Mouse (Mus musculus) limb, embryonic 12.5 days (tissue): ENCODE results near the gene Il2rb. TPM values are rescaled to one million over a fixed set of nuclear protein-coding genes. Genes with fewer than 3 reads are reported as not detected.

Source experiments
- ATAC-seq: fragments of 200-750 bp; cut with Nextera tagmentation; 2 replicates; pipeline ENCODE4 v1.8.0; 2017; ENCODE audit warnings: low read depth, moderate TSS enrichment; ENCODE audit not compliant: insufficient number of reproducible peaks, insufficient read depth, low FRiP score, low TSS enrichment
- H3K27ac ChIP-seq: fragments of 300-500 bp; sonication (generic); 2 replicates; pipeline ENCODE4 v1.5.1; 2016; ENCODE audit warnings: mild to moderate bottlenecking, moderate library complexity
- H3K27me3 ChIP-seq: fragments of 300-500 bp; sonication (generic); 2 replicates; pipeline ENCODE4 v1.6.1; 2016; ENCODE audit warnings: mild to moderate bottlenecking, moderate library complexity
- H3K36me3 ChIP-seq: fragments of 300-500 bp; sonication (generic); 2 replicates; pipeline ENCODE4 v1.6.1; 2016; ENCODE audit warnings: mild to moderate bottlenecking, moderate library complexity
- H3K4me1 ChIP-seq: fragments of 300-500 bp; sonication (generic); replicated peaks from 2 replicates; pipeline ENCODE4 v1.6.1; 2016
- H3K4me2 ChIP-seq: fragments of 300-500 bp; sonication (generic); 2 replicates; pipeline ENCODE4 v1.6.1; 2016; ENCODE audit warnings: mild to moderate bottlenecking, moderate library complexity
- H3K4me3 ChIP-seq: fragments of 300-500 bp; sonication (generic); replicated peaks from 2 replicates; pipeline ENCODE4 v1.5.1; 2016; ENCODE audit warnings: mild to moderate bottlenecking
- H3K9ac ChIP-seq: fragments of 300-500 bp; sonication (generic); replicated peaks from 2 replicates; pipeline ENCODE4 v1.6.1; 2016; ENCODE audit warnings: mild to moderate bottlenecking, moderate library complexity
- H3K9me3 ChIP-seq: fragments of 300-500 bp; sonication (generic); 2 replicates; pipeline ENCODE4 v1.6.1; 2016; ENCODE audit warnings: mild to moderate bottlenecking, moderate library complexity
- WGBS: fragments of 180-500 bp; shearing (Covaris S2); methylation state at CpG from one replicate; pipeline ENCODE4 v1.1.7; 2016; 5-methylcytosine and 5-hydroxymethylcytosine counted together
- polyA plus RNA-seq: library from polyadenylated mRNA; unstranded; fragments of >200 nt; fragmentation: Nextera tagmentation; extraction: Ambion mirVana; gene quantifications from 2 replicates; pipeline ENCODE4 v1.2.1, GENCODE M21; 2016

The Il2rb gene
- polyA plus RNA-seq, 1 experiment from 2014 or later = 0.05 TPM

GRCm38 (mm10) chr15:78481448-78482000 is 13.5 kb downstream of the Il2rb start:
- no peak overlapping the region for H3K4me2 ChIP-seq
- no peak overlapping the region for H3K27ac ChIP-seq
- no peaks in the 10 kb centered on the region; the same call in 1 of the 2 replicates for H3K9me3 ChIP-seq
- H3K4me3 ChIP-seq = no peak overlapping the region
- no peak for ATAC-seq
- H3K9ac ChIP-seq = no peak overlapping the region
- 51% methylated on average over 9 of the region's 9 CpGs for WGBS
- peaks cover 10% of the 10 kb centered on the region; the same call in 1 of the 2 replicates for H3K27me3 ChIP-seq
- no peaks in the 10 kb centered on the region for H3K36me3 ChIP-seq
- no peaks in the 10 kb centered on the region for H3K4me1 ChIP-seq

- Histone ChIP-seq H3K9me3 (no peaks in the 10 kb centered on the region; the same call in 1 of the 2 replicates), H3K27me3 (peaks cover 5% of the 10 kb centered on the region; the same call in 1 of the 2 replicates), H3K4me3 (no peak overlapping the region), H3K4me1 (no peaks in the 10 kb centered on the region), H3K36me3 (no peaks in the 10 kb centered on the region), H3K9ac (no peak overlapping the region), H3K27ac (no peak overlapping the region), H3K4me2 (no peak overlapping the region)
- 76% methylated on average over 2 of the region's 2 CpGs for WGBS
- ATAC-seq = no peak
These were observed 14.1 kb downstream of the Il2rb start for GRCm38 (mm10) chr15:78480991-78481390.

- no peak for ATAC-seq
- Histone ChIP-seq H3K9me3 (no peaks in the 10 kb centered on the region; the same call in 1 of the 2 replicates), H3K27me3 (peaks cover 9% of the 10 kb centered on the region; the same call in 1 of the 2 replicates), H3K4me3 (no peak overlapping the region), H3K9ac (no peak overlapping the region), H3K27ac (no peak overlapping the region), H3K36me3 (no peaks in the 10 kb centered on the region), H3K4me1 (no peaks in the 10 kb centered on the region), H3K4me2 (no peak overlapping the region)
- 71% methylated on average over 7 of the region's 7 CpGs for WGBS
These were observed 15.0 kb downstream of the Il2rb start for GRCm38 (mm10) chr15:78480111-78480510.

GRCm38 (mm10) chr15:78479470-78479869 is 15.6 kb downstream of the Il2rb start:
- no peak overlapping the region for H3K27ac ChIP-seq
- ATAC-seq = no peak
- H3K9ac ChIP-seq = no peak overlapping the region
- no peaks in the 10 kb centered on the region for H3K4me1 ChIP-seq
- H3K27me3 ChIP-seq = peaks cover 9% of the 10 kb centered on the region; the same call in 1 of the 2 replicates
- 75% methylated on average over 5 of the region's 5 CpGs for WGBS
- no peaks in the 10 kb centered on the region for H3K36me3 ChIP-seq
- no peak overlapping the region for H3K4me2 ChIP-seq
- H3K4me3 ChIP-seq = no peak overlapping the region
- no peaks in the 10 kb centered on the region; the same call in 1 of the 2 replicates for H3K9me3 ChIP-seq

- H3K27ac ChIP-seq = no peak overlapping the region
- H3K27me3 ChIP-seq = peaks cover 9% of the 10 kb centered on the region; the same call in 1 of the 2 replicates
- H3K4me2 ChIP-seq = no peak overlapping the region
- no peak for ATAC-seq
- 89% methylated on average over 4 of the region's 4 CpGs for WGBS
- H3K36me3 ChIP-seq = no peaks in the 10 kb centered on the region
- H3K9ac ChIP-seq = no peak overlapping the region
- no peak overlapping the region for H3K4me3 ChIP-seq
- H3K9me3 ChIP-seq = no peaks in the 10 kb centered on the region; the same call in 1 of the 2 replicates
- H3K4me1 ChIP-seq = no peaks in the 10 kb centered on the region
These were observed 17.0 kb downstream of the Il2rb start for GRCm38 (mm10) chr15:78478073-78478472.

GRCm38 (mm10) chr15:78476878-78477277 is 18.2 kb downstream of the Il2rb start:
- peaks cover 9% of the 10 kb centered on the region; the same call in 1 of the 2 replicates for H3K27me3 ChIP-seq
- H3K9ac ChIP-seq = no peak overlapping the region
- 65% methylated on average over 1 of the region's 1 CpGs for WGBS

GRCm38 (mm10) chr15:78475604-78476031 is 19.5 kb downstream of the Il2rb start:
- 65% methylated on average over 3 of the region's 3 CpGs for WGBS
- Histone ChIP-seq H3K9me3 (no peaks in the 10 kb centered on the region; the same call in 1 of the 2 replicates), H3K36me3 (no peaks in the 10 kb centered on the region), H3K27me3 (peaks cover 9% of the 10 kb centered on the region; the same call in 1 of the 2 replicates), H3K4me2 (no peak overlapping the region), H3K4me3 (no peak overlapping the region), H3K9ac (no peak overlapping the region), H3K27ac (no peak overlapping the region), H3K4me1 (no peaks in the 10 kb centered on the region)
- no peak for ATAC-seq

More at GRCm38 (mm10) chr15:78476878-78477277, 18.2 kb downstream of the Il2rb start:
- H3K36me3 ChIP-seq = no peaks in the 10 kb centered on the region
- H3K4me3 ChIP-seq = no peak overlapping the region
- H3K27ac ChIP-seq = no peak overlapping the region
- ATAC-seq = no peak
- H3K4me1 ChIP-seq = no peaks in the 10 kb centered on the region
- H3K9me3 ChIP-seq = no peaks in the 10 kb centered on the region; the same call in 1 of the 2 replicates
- no peak overlapping the region for H3K4me2 ChIP-seq

- WGBS = 79% methylated on average over 6 of the region's 6 CpGs
- no peaks in the 10 kb centered on the region for H3K4me1 ChIP-seq
- no peak overlapping the region for H3K9ac ChIP-seq
- H3K4me2 ChIP-seq = no peak overlapping the region
- H3K4me3 ChIP-seq = no peak overlapping the region
- H3K9me3 ChIP-seq = no peaks in the 10 kb centered on the region
- no peaks in the 10 kb centered on the region for H3K36me3 ChIP-seq
- no peak for ATAC-seq
- peaks cover 9% of the 10 kb centered on the region; the same call in 1 of the 2 replicates for H3K27me3 ChIP-seq
- no peak overlapping the region for H3K27ac ChIP-seq
These were observed 21.6 kb downstream of the Il2rb start for GRCm38 (mm10) chr15:78473442-78473841.

- Histone ChIP-seq H3K9ac (no peak overlapping the region), H3K4me3 (no peak overlapping the region), H3K4me2 (no peak overlapping the region), H3K36me3 (no peaks in the 10 kb centered on the region), H3K9me3 (no peaks in the 10 kb centered on the region), H3K4me1 (no peaks in the 10 kb centered on the region), H3K27me3 (peaks cover 9% of the 10 kb centered on the region; the same call in 1 of the 2 replicates), H3K27ac (no peak overlapping the region)
- no peak for ATAC-seq
- WGBS = 49% methylated on average over 7 of the region's 7 CpGs
These were observed 23.2 kb downstream of the Il2rb start for GRCm38 (mm10) chr15:78471902-78472301.

- no peaks in the 10 kb centered on the region for H3K4me1 ChIP-seq
- WGBS = 70% methylated on average over 4 of the region's 4 CpGs
- H3K27me3 ChIP-seq = 0 out of 2 replicates have a peak, but pooled peaks cover 4% of the 10 kb centered on the region
- H3K9me3 ChIP-seq = no peaks in the 10 kb centered on the region
- H3K9ac ChIP-seq = no peak overlapping the region
- H3K36me3 ChIP-seq = no peaks in the 10 kb centered on the region
- no peak overlapping the region for H3K4me2 ChIP-seq
- H3K4me3 ChIP-seq = no peak overlapping the region
- no peak overlapping the region for H3K27ac ChIP-seq
- no peak for ATAC-seq
These were observed 24.4 kb downstream of the Il2rb start for GRCm38 (mm10) chr15:78470495-78471276.

GRCm38 (mm10) chr15:78468379-78468937 is 26.6 kb downstream of the Il2rb start, which contains the start of gene Tmprss6:
Tmprss6 (minus strand) TSS chr15:78468634.
- 74% methylated on average over 7 of the region's 7 CpGs for WGBS
- Histone ChIP-seq H3K27me3 (no peaks in the 10 kb centered on the region; the same call in 1 of the 2 replicates), H3K36me3 (no peaks in the 10 kb centered on the region), H3K9ac (no peak within 1 kb of the TSS), H3K4me1 (no peaks in the 10 kb centered on the region), H3K4me2 (no peak within 1 kb of the TSS), H3K4me3 (no peak within 1 kb of the TSS), H3K9me3 (no peaks in the 10 kb centered on the region), H3K27ac (no peak within 1 kb of the TSS)
- ATAC-seq = no peak
